8 mouse cellular contexts compared by ENCODE assay signal in the genomic region with DNA sequence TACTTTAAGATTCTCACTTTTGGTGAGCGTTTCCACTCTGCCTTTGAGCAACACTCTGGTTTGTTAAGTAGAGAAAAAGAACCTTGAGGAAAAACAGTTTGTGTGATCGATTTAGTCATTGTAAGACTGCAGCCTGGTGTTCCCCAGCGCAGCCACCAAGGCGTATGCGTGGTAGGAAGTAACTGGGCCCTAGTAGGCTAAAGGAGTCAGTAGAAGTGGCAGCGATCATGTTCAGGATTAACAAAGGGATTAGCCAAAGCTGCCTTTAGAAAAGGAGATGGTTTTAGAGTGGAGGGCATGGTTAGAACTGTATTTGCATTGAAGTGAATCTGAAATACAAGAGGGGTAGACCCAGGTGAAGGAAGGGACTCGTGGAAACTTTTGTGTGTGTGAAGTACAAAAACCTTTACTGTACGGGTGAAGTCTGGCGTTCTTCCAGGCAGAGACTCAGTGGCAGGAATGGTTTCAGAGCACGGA. TPM values are rescaled to one million over a fixed set of nuclear protein-coding genes. Genes with fewer than 3 reads are reported as not detected.
DNase-seq lines count a peak whose midpoint lies in the region; ATAC-seq lines count a peak whose summit lies in the region.

No protein-coding gene starts in this region.

- DNase-seq in kidney, adult 9 months = no peak
- DNase-seq in MN1 (ENCODE audit: low spot score) = peak; percentile 36
- DNase-seq in retina, postnatal 1 day = peak; percentile 68
- no peak for DNase-seq in spleen, adult 18-20 months

- WGBS in kidney, embryonic 16.5 days = 1% methylated on average over 10 of the region's 10 CpGs
- 2% methylated on average over 10 of the region's 10 CpGs for WGBS in limb, embryonic 15.5 days

- peak overlapping the region; percentile 87 for H3K4me2 ChIP-seq in kidney, embryonic 16.5 days (replicated peaks; ENCODE audit: low read depth, low read length)
- H3K4me2 ChIP-seq in limb, embryonic 15.5 days = peak overlapping the region; percentile 76

- no peaks in the 10 kb centered on the region for H3K36me3 ChIP-seq in kidney, embryonic 16.5 days (ENCODE audit: insufficient read depth, low read length)
- H3K36me3 ChIP-seq in limb, embryonic 15.5 days = no peaks in the 10 kb centered on the region

- ATAC-seq in kidney, embryonic 16.5 days (ENCODE audit: low FRiP score, low TSS enrichment) = no peak
- ATAC-seq in erythroid progenitor cell, adult 5-6 weeks (replicated peaks; ENCODE audit: low FRiP score, poor library complexity, severe bottlenecking) = peak; percentile 47
- no peak for ATAC-seq in limb, embryonic 15.5 days (ENCODE audit: insufficient number of reproducible peaks, low FRiP score, low TSS enrichment, low read depth)
- no peak for ATAC-seq in frontal cortex, adult (ENCODE audit: low TSS enrichment)

- H3K4me3 ChIP-seq in kidney, embryonic 16.5 days (ENCODE audit: low read length) = peak overlapping the region; percentile 89
- H3K4me3 ChIP-seq in limb, embryonic 15.5 days = peak overlapping the region; percentile 80

- H3K9ac ChIP-seq in kidney, embryonic 16.5 days (replicated peaks; ENCODE audit: low read length) = peak overlapping the region; percentile 92
- H3K9ac ChIP-seq in limb, embryonic 15.5 days = peak overlapping the region; percentile 92

- no peaks in the 10 kb centered on the region for H3K9me3 ChIP-seq in kidney, embryonic 16.5 days (ENCODE audit: low read length)
- no peaks in the 10 kb centered on the region for H3K9me3 ChIP-seq in limb, embryonic 15.5 days

- H3K4me1 ChIP-seq in kidney, embryonic 16.5 days (ENCODE audit: insufficient read depth, low read length) = peaks cover 36% of the 10 kb centered on the region; the same call in 1 of the 2 replicates
- peaks cover 40% of the 10 kb centered on the region for H3K4me1 ChIP-seq in limb, embryonic 15.5 days

- H3K27ac ChIP-seq in kidney, embryonic 16.5 days (ENCODE audit: low read length) = peak overlapping the region; percentile 89
- H3K27ac ChIP-seq in limb, embryonic 15.5 days = peak overlapping the region; percentile 96

- no peaks in the 10 kb centered on the region for H3K27me3 ChIP-seq in kidney, embryonic 16.5 days (ENCODE audit: insufficient read depth, low read length)
- no peaks in the 10 kb centered on the region for H3K27me3 ChIP-seq in limb, embryonic 15.5 days

RNA-seq across cellular contexts. Expression of gene Chsy1, which starts 1.4 kb away (rescaled TPM):
- 13.4 and 13.9 TPM in 2 replicates for polyA plus RNA-seq in kidney, embryonic 16.5 days (2015; fragmentation: Nextera tagmentation; extraction: Ambion mirVana)
- 7.6 and 10.1 TPM in 2 replicates for total RNA-seq in erythroid progenitor cell, adult 5-6 weeks (2015; ENCODE audit: low replicate concordance)
- total RNA-seq in erythroid progenitor cell, adult 5-6 weeks (2017; ENCODE audit: low replicate concordance) = 9.9 and 15.3 TPM in 2 replicates
- polyA plus RNA-seq in limb, embryonic 15.5 days (2015; fragmentation: Nextera tagmentation; extraction: Ambion mirVana) = 16.5 and 19.5 TPM in 2 replicates

RNA-seq across cellular contexts. Expression of gene Selenos, which starts 31.2 kb away (rescaled TPM):
- polyA plus RNA-seq in kidney, embryonic 16.5 days (2015; fragmentation: Nextera tagmentation; extraction: Ambion mirVana) = 111 and 125 TPM in 2 replicates
- total RNA-seq in erythroid progenitor cell, adult 5-6 weeks (2015; ENCODE audit: low replicate concordance) = 22.6 and 27.0 TPM in 2 replicates
- 17.5 and 18.9 TPM in 2 replicates for total RNA-seq in erythroid progenitor cell, adult 5-6 weeks (2017; ENCODE audit: low replicate concordance)
- 154 TPM in 2 replicates for polyA plus RNA-seq in limb, embryonic 15.5 days (2015; fragmentation: Nextera tagmentation; extraction: Ambion mirVana)

RNA-seq across cellular contexts. Expression of gene Snrpa1, which starts 51.9 kb away (rescaled TPM):
- polyA plus RNA-seq in kidney, embryonic 16.5 days (2015; fragmentation: Nextera tagmentation; extraction: Ambion mirVana) = 159 and 167 TPM in 2 replicates
- total RNA-seq in erythroid progenitor cell, adult 5-6 weeks (2015; ENCODE audit: low replicate concordance) = 21.3 and 45.3 TPM in 2 replicates
- 16.9 and 45.1 TPM in 2 replicates for total RNA-seq in erythroid progenitor cell, adult 5-6 weeks (2017; ENCODE audit: low replicate concordance)
- 145 and 148 TPM in 2 replicates for polyA plus RNA-seq in limb, embryonic 15.5 days (2015; fragmentation: Nextera tagmentation; extraction: Ambion mirVana)

Comparison
In these comparisons a context has a peak if more than half of its experiments do, and no peak if none do; other contexts are left out.
1. DNase-seq: peak in MN1 (single experiment) and retina, postnatal 1 day (single experiment); none in kidney, adult 9 months (single experiment) and spleen, adult 18-20 months (0 of 2).